Mouse (Mus musculus) ES-E14 (cell line): Measurements from ENCODE around the gene Mgat2. TPM values are rescaled to one million over a fixed set of nuclear protein-coding genes. Genes with fewer than 3 reads are reported as not detected.

Source experiments
- DNase-seq: peaks from one replicate; pipeline ENCODE4 v3.0.0-alpha.2; 2013; ENCODE audit warnings: low read depth, low spot score
- H3K27ac ChIP-seq: 2 replicates; pipeline ENCODE4 v1.5.1; 2012; ENCODE audit warnings: low read depth, mild to moderate bottlenecking, low read length, moderate library complexity, mixed read lengths; ENCODE audit not compliant: poor library complexity, insufficient read depth, severe bottlenecking
- H3K36me3 ChIP-seq: 2 replicates; pipeline ENCODE4 v1.6.1; 2012; ENCODE audit warnings: mild to moderate bottlenecking, low read length, moderate library complexity, mixed read lengths; ENCODE audit not compliant: control insufficient read depth, poor library complexity, insufficient read depth, severe bottlenecking
- H3K4me1 ChIP-seq, 2 experiments: fragments of 150-350 bp in 1 of 2; sonication (generic) in 1 of 2; 2 replicates each; pipeline ENCODE4 v1.6.1; 2012; ENCODE audit warnings: low read length in 2 of 2, mild to moderate bottlenecking in 1 of 2, mixed read lengths in 1 of 2; ENCODE audit not compliant: control insufficient read depth in 2 of 2, insufficient read depth in 2 of 2, poor library complexity in 1 of 2
- H3K4me3 ChIP-seq, 2 experiments: fragments of 150-350 bp in 1 of 2; sonication (generic) in 1 of 2; 2 replicates each; pipeline ENCODE4 v1.5.1; 2012; ENCODE audit warnings: low read length in 2 of 2, low read depth in 1 of 2, mild to moderate bottlenecking in 1 of 2, mixed read lengths in 1 of 2; ENCODE audit not compliant: insufficient read depth in 1 of 2, poor library complexity in 1 of 2, severe bottlenecking in 1 of 2
- H3K9ac ChIP-seq: 2 replicates; pipeline ENCODE4 v1.6.1; 2012; ENCODE audit warnings: low read depth, mild to moderate bottlenecking, low read length, mixed read lengths; ENCODE audit not compliant: poor library complexity, insufficient read depth, severe bottlenecking
- H3K9me3 ChIP-seq: fragments of 150-350 bp; sonication (generic); 2 replicates; pipeline ENCODE4 v1.6.1; 2012; ENCODE audit warnings: low read depth, mild to moderate bottlenecking, low read length; ENCODE audit not compliant: control insufficient read depth, insufficient read depth
- CHD2 ChIP-seq: IDR thresholded peaks from 2 replicates; pipeline ENCODE4 v1.6.1; 2014; ENCODE audit warnings: mild to moderate bottlenecking, low read depth, low read length, inconsistent platforms
- HCFC1 ChIP-seq: IDR thresholded peaks from 2 replicates; pipeline ENCODE4 v1.6.1; 2012; ENCODE audit warnings: low read length, inconsistent platforms, borderline replicate concordance; ENCODE audit not compliant: insufficient read depth
- MAFK ChIP-seq: IDR thresholded peaks from 2 replicates; pipeline ENCODE4 v1.6.1; 2014; ENCODE audit warnings: mild to moderate bottlenecking, low read depth, low read length, inconsistent platforms; ENCODE audit not compliant: insufficient read depth
- ZC3H11A ChIP-seq: IDR thresholded peaks from 2 replicates; pipeline ENCODE4 v1.6.1; 2012; ENCODE audit warnings: low read depth, mild to moderate bottlenecking, inconsistent platforms, low read length, borderline replicate concordance
- ZNF384 ChIP-seq: IDR thresholded peaks from 2 replicates; pipeline ENCODE4 v1.6.1; 2012; ENCODE audit warnings: low read depth, low read length, inconsistent platforms
- in situ Hi-C, 2 experiments: fragments of 600-800 bp; cut with MboI; formaldehyde crosslinking; loops; one replicate each; pipeline ENCODE4 v1.15.1; 2025; ENCODE audit warnings: low sequenced_read_pairs in 2 of 2, inconsistent platforms in 1 of 2; ENCODE audit not compliant: unreplicated experiment in 2 of 2
- total RNA-seq: library from RNA; depleted of rRNA; stranded (reverse); fragments of 300-350 nt; gene quantifications from 2 replicates; pipeline ENCODE4 v1.2.3, GENCODE M21; 2012

The Mgat2 gene
- total RNA-seq, 1 experiment, result 56.8 TPM

GRCm38 (mm10) chr12:69207396-69207795 is 23.4 kb downstream of the Mgat2 start:
- in situ Hi-C loops, result no loop called here
- TF ChIP-seq HCFC1 (no peak), ZNF384 (no peak), MAFK (no peak), ZC3H11A (no peak), CHD2 (no peak)
- DNase-seq, result no peak
- H3K4me1 ChIP-seq, result peaks cover 4 to 8% of the 10 kb centered on the region in 2 experiments; a peak in 1 of 4 replicates
- no peaks in the 10 kb centered on the region for H3K9me3 ChIP-seq
- no peak overlapping the region for H3K4me3 ChIP-seq
- H3K36me3 ChIP-seq, result peaks cover 18% of the 10 kb centered on the region
- H3K9ac ChIP-seq, result no peak overlapping the region
- no peak overlapping the region for H3K27ac ChIP-seq

- H3K27ac ChIP-seq, result no peak overlapping the region
- TF ChIP-seq CHD2 (no peak), ZC3H11A (no peak), MAFK (no peak), ZNF384 (no peak), HCFC1 (no peak)
- peaks cover 20% of the 10 kb centered on the region for H3K36me3 ChIP-seq
- no peaks in the 10 kb centered on the region for H3K9me3 ChIP-seq
- peaks cover 4 to 8% of the 10 kb centered on the region in 2 experiments; a peak in 1 of 4 replicates for H3K4me1 ChIP-seq
- H3K9ac ChIP-seq, result no peak overlapping the region
- in situ Hi-C loops, result no loop called here
- no peak for DNase-seq
- no peak overlapping the region for H3K4me3 ChIP-seq
Observed at GRCm38 (mm10) chr12:69207926-69208325, 24.0 kb downstream of the Mgat2 start.

GRCm38 (mm10) chr12:69208520-69208919 is 24.6 kb downstream of the Mgat2 start:
- peaks cover 25% of the 10 kb centered on the region for H3K36me3 ChIP-seq

GRCm38 (mm10) chr12:69210056-69210979 is 26.4 kb downstream of the Mgat2 start:
- Histone ChIP-seq H3K4me1 (peaks cover 4 to 6% of the 10 kb centered on the region in 2 experiments; a peak in 1 of 4 replicates), H3K4me3 (peak overlapping the region in 1 of 2 experiments; percentile 7; a peak in 2 of 4 replicates), H3K9ac (peak overlapping the region; percentile 64), H3K27ac (peak overlapping the region; percentile 86), H3K36me3 (peaks cover 31% of the 10 kb centered on the region), H3K9me3 (no peaks in the 10 kb centered on the region)
- peak; percentile 73 for DNase-seq
- in situ Hi-C loops, result no loop called here
- peak; percentile 46; the same call in 1 of the 2 replicates for TF ChIP-seq ZNF384
- no peak for TF ChIP-seq ZC3H11A

More at GRCm38 (mm10) chr12:69208520-69208919, 24.6 kb downstream of the Mgat2 start:
- Histone ChIP-seq H3K9ac (no peak overlapping the region), H3K9me3 (no peaks in the 10 kb centered on the region), H3K4me3 (no peak overlapping the region), H3K4me1 (peaks cover 4 to 8% of the 10 kb centered on the region in 2 experiments; a peak in 1 of 4 replicates), H3K27ac (no peak overlapping the region)
- in situ Hi-C loops, result no loop called here
- TF ChIP-seq CHD2 (no peak), MAFK (no peak), HCFC1 (no peak), ZNF384 (no peak), ZC3H11A (no peak)
- DNase-seq, result no peak
